Mouse (Mus musculus) gastrocnemius, postnatal 25 days (tissue): ENCODE measurements around the gene Olfr1416. TPM values are rescaled to one million over a fixed set of nuclear protein-coding genes. Genes with fewer than 3 reads are reported as not detected.
"Not testable (repeated sequence)": the region's sequence is repeated elsewhere in the genome, so short reads cannot be mapped to it uniquely, and the experiment has no call there.

Experiments used
- DNase-seq: peaks from one replicate; pipeline ENCODE4 v3.0.0; 2022
- long read RNA-seq, 2 experiments: library from polyadenylated mRNA; stranded (forward); transcript quantifications; one replicate each; pipeline ENCODE4 v2.0.0; 2021
- total RNA-seq, 2 experiments: library from RNA; stranded (reverse); gene quantifications; 1 replicate in 1 of 2; 2 replicates in 1 of 2; pipeline ENCODE4 v1.2.3; 2021

Olfr1416 gene
- total RNA-seq = not detected
- long read RNA-seq, experiment 1 = 0 reads
- long read RNA-seq, experiment 2 = 0 reads

GRCm38 (mm10) chr1:92485013-92485412, at the start of gene Olfr1416:
TSS of gene Olfr1416 (minus strand) at chr1:92485113.
- DNase-seq = no peak

GRCm38 (mm10) chr1:92523764-92524163, 38.9 kb upstream of the Olfr1416 start:
- no peak for DNase-seq

- DNase-seq = no peak
Observed at GRCm38 (mm10) chr1:92521376-92521775, 36.5 kb upstream of the Olfr1416 start.

DNA sequence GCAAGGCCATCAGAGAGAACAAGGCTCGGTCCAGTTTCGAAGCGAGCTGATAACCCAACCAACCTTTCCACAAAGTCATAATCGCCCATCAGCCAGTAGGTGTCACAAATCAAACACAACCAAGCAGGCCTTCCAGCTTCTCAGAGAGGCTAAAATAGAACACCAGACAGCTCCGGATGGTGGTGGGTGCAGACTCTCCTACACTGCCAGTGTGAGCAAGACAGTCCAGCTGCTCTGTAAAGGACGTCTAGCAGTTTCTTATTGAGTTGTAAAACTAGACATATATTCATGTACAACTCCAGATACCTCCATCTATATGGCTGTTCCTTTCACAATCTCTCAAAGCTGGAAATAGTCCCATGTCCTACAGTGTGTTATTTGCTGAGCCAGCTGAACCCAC, 34.1 kb upstream of the Olfr1416 start:
- DNase-seq = no peak

- no peak for DNase-seq
Observed at GRCm38 (mm10) chr1:92518561-92518960, 33.6 kb upstream of the Olfr1416 start, which contains the start of gene Olfr1414. TSS of gene Olfr1414 (minus strand) at chr1:92518661.

- no peak for DNase-seq
Observed at GRCm38 (mm10) chr1:92515390-92515789, 30.5 kb upstream of the Olfr1416 start.

DNA sequence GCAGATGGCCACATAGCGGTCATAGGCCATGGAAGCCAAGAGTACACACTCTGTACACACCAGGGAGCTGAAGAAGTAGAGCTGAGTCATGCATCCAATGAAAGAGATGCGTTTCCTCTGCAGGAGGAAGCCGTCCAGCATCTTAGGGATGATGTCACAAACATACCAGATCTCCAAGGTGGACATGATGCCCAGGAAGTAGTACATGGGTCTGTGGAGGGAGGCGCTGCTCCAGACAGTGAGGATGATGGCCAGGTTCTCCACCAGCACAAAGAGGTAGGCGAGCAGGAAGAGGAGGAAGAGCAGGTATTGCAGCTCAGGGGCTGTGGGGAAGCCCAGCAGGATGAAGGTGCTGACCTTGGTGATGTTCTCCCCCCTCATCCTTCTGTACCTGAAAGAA, 26.7 kb upstream of the Olfr1416 start:
- DNase-seq = not testable (repeated sequence)

GRCm38 (mm10) chr1:92496001-92496400, 11.1 kb upstream of the Olfr1416 start, which contains the start of gene Olfr1415:
TSS of gene Olfr1415 (minus strand) at chr1:92496101.
- no peak for DNase-seq

GRCm38 (mm10) chr1:92474066-92474578, 10.8 kb downstream of the Olfr1416 start:
- no peak for DNase-seq

- peak; percentile 85 for DNase-seq
Observed at GRCm38 (mm10) chr1:92473165-92474041, 11.5 kb downstream of the Olfr1416 start, which contains the start of gene Ndufa10. TSS of gene Ndufa10 (minus strand) at chr1:92473860.

DNA sequence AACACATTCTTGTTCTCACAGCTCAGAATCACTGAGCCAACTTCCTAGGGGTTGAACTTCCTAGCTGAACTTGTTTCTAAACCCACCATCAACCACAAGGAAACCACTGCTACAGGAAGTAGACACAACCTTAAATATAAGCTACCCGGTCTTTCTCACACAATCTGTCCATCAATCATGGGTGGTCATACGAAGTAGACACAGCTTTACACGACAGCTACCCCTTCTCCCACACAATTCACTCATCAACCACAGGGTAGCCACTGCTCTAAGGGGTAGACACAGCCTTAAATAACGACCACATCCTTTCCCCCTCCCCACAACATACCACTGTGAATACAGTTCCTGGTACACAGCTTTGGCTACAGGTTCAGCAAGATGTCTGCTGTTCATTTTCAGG, 16.0 kb downstream of the Olfr1416 start:
- DNase-seq = no peak

- DNase-seq = no peak
Observed at GRCm38 (mm10) chr1:92458416-92458815, 26.5 kb downstream of the Olfr1416 start.

DNA sequence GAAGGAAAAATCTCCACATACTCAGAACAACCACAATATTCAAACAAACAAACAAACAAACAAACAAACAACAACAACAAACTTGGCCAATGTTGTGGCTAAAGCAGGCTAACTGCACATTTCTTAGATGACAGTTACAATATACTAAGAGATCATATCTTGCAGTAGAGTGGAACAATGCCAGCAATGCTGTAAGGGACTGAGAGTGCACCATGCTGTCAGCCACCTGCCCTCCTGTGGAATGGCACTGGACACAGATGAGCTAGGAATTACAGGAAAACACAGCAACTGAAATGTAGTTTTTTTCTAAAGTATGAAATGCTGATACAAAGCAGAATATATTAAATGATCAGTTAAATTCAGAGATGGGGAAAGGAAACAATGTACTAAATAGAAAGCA, 27.2 kb downstream of the Olfr1416 start:
- no peak for DNase-seq

DNA sequence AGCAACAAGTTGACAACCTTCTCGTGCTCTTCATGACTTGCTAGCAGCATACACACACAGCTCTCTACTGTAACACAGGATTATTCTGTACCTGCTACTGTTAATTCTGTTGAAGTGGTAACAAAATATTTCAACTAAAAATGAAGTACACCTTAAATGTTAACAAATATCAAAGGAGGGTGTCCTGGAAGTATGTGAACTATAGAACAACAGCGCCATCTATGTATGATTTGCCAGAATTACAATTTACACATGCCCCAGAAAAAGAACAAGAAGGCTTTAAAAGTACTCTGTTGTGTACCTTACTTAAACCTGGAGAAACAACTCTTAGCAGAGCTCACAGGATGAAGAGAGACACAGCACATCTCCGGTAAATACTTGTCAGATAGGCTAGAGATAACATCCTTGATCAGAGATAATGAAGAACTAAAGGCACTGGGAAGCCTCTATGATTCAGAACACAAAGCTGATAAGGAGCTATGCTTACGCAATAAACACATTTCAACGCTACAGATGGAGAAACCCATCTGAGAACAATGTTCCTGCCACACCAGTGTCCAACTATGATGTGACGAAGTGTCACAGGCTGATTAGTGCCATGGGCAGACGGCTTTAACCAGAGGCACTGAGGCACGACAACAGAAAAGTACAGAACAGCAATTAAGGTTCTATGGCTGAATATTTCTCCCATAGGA, 31.0 kb downstream of the Olfr1416 start:
- no peak for DNase-seq

- DNase-seq = peak; percentile 15
Observed at GRCm38 (mm10) chr1:92448293-92448692, 36.6 kb downstream of the Olfr1416 start.

DNA sequence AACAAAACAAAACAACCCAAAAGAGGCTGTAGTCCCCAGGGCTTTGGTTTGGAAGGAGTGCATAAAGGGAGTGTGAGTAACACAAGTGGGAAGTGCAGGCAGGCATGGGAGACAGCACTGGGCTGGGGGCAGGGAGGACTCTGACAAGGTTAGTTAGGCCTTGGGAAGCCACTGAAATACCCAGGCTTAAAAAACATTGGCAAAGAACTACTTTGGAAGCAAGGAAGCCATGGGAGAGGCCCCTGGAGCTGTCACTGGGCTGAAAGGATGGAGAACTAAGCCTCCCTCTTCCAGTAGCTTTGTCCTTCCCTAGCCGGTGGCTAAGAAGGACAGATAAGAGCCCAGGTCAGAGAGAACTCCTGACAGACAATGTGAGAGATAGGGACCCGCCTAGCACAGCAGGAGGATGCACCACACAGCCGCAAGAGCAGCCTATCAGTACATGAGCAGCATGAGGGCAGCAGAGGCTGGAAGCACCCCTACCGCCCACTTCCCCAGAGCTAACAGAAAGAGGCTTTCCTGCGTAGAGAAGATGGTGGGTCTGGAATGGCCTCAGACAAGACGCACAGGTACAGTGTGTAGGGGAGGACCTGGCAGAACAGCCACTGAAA, 43.4 kb downstream of the Olfr1416 start:
- DNase-seq = no peak

DNA sequence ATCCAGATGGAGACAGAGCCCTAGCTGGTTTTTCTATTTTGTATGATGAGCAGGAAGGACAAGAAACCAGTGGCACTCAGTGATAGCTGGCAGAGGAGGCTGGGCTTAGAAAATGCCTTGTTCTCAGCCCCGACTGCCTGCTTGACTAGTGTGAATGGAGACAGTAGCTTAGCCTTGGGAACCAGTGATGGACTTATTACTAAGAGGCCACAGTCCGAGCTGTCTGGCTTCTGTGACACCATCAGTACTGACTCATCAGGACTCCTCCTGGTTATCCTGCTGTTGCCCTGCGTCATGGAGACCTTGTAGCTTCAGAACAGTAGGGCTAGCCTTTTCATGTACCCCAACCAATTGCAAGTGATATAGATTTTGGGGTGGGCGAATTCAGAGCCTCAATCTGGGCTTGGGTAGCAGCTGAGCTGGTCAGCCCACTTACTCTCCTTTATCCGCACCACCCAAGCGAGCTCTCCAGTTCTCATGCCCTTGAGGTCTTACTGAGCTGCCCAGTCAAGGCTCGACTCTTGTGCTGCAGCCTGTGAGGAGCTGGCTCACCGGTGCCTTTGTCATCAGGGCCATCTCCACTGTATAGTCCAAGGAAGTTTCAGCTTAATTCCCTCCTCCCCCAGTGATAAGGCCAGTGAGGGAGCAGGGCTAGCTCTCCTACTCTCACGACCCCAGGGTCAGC, 44.7 kb downstream of the Olfr1416 start:
- no peak for DNase-seq

DNA sequence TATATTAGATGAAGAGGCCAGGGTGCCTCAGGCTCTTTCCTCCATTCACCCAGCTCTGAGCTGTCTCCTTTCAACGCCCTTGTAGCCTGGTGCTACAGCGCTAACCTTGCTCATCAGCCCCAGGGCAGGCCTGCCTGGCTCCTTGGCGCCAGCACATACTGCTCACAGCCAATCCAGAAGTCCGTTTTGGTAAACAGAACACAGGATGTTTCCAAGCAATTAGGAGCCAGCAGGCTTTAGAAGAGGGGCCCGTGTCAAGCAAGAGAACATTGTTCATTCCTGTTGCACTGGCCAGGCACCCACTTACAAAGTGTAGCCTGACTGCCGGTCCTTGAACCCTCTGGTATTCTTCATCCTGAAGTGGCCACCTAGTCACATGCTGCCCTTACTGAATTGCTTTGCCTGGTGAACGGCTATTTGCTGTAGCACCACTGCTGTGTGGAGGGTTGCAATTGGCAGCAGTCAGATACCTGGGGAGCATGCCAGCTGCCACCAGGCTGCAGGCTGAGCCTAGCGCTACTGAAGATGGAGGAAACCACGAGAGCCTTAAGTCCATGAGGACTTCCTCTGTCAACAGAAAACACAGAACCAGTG, 47.1 kb downstream of the Olfr1416 start:
- DNase-seq = no peak

GRCm38 (mm10) chr1:92436831-92437321, 48.0 kb downstream of the Olfr1416 start:
- no peak for DNase-seq

DNA sequence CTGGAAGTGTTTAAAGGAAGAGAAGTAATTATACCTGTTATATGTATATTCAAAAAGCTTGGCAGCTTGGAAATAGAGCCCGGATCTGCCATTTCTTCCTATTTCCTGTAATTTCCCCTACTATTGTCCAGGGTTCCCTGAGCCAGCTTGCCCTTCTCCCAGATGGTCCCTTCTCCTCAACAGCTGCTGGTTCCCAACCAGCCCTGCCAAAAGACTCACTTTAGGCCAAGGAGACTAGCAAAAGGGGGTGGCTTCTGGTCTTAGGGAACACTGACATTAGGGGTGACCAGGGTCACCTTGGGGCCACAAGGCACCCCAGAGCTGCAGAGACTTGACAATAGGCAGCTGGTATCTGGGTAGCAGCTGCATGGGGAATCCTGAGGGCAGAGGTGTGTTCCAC, 49.9 kb downstream of the Olfr1416 start:
- DNase-seq = no peak

GRCm38 (mm10) chr1:92432791-92433190, 52.1 kb downstream of the Olfr1416 start:
- DNase-seq = no peak
